Comparison of ENCODE assay signal across 11 mouse cellular contexts in the genomic region with DNA sequence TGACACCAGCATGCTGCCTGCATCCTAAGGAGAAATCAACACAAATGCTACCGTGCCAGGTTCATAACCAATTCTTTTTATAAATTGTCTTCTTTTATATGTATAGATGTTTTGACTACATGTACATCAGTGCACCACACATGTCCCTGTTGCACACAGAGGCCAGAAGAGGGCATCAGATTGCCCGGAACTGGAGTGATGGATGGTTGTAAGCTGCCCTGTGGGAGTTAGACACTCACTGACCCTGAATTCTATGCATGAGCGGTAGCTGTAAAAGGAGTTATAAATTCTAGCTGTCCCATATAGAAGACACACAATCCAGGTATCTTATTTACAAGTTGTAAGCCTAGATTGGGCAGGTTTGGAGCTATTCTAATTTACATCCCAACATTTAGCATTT.
A peak's percentile ranks its signal among the peaks of the same experiment; 100 is the strongest.
DNase-seq lines count a peak whose midpoint lies in the region; TF ChIP-seq lines count a peak whose summit lies in the region.
"Had no signal": no experiment of that assay in that cellular context is flagged by ENCODE, and none has a peak within 500 bp of the region (broad histone marks: within the 10 kb centered on the region; RNA-seq: fewer than 3 reads in every experiment).

No protein-coding gene starts in this region.

- H3K36me3 ChIP-seq in ES-Bruce4 (ENCODE audit: control insufficient read depth, insufficient read depth, low read length, poor library complexity, severe bottlenecking), result peaks cover 9% of the 10 kb centered on the region

- TF ChIP-seq POLR2A in ES-Bruce4 (IDR thresholded peaks at IDR 0.05; ENCODE audit: insufficient read depth, low read length), result no peak

- H3K27me3 ChIP-seq in ES-Bruce4 (ENCODE audit: control insufficient read depth, insufficient read depth, low read length, poor library complexity, severe bottlenecking), result no peaks in the 10 kb centered on the region
- H3K27me3 ChIP-seq: limb, embryonic 12.5 days had no signal

- no peak overlapping the region for H3K9ac ChIP-seq in ES-Bruce4 (ENCODE audit: low read depth, poor library complexity, severe bottlenecking)
- H3K9ac ChIP-seq: limb, embryonic 12.5 days had no signal

- TF ChIP-seq CTCF in layer of hippocampus, adult 2 months (conservative IDR thresholded peaks at IDR 0.05), result peak; percentile 60
- TF ChIP-seq CTCF in ES-Bruce4 (IDR thresholded peaks at IDR 0.05; ENCODE audit: low read depth, low read length), result peak; percentile 18

- H3K4me3 ChIP-seq in layer of hippocampus, adult 2 months, result no peak overlapping the region
- H3K4me3 ChIP-seq in ES-Bruce4 (ENCODE audit: low read depth, low read length), result no peak overlapping the region
- H3K4me3 ChIP-seq: erythroblast, embryonic 14.5 days; limb, embryonic 12.5 days had no signal

- DNase-seq in heart, adult 11 months, result peak; percentile 31
- DNase-seq in heart, adult 8-10 months (ENCODE audit: low spot score), result no peak
- DNase-seq in layer of hippocampus, adult 2 months (ENCODE audit: low spot score in 2 of 2), result no peak
- no peak for DNase-seq in layer of hippocampus, adult 8-10 months (ENCODE audit: low spot score in 2 of 2)
- DNase-seq in brain, adult 2 months (ENCODE audit: low read depth, low spot score), result peak; percentile 17
- DNase-seq in urinary bladder, postnatal 36 days (ENCODE audit: low spot score in 2 of 2), result no peak
- DNase-seq in cerebellum, adult 11 months, result no peak
- DNase-seq: right cerebral cortex, postnatal 25 days had no signal

- H3K27ac ChIP-seq in layer of hippocampus, adult 2 months, result no peak overlapping the region
- H3K27ac ChIP-seq in ES-Bruce4 (ENCODE audit: insufficient read depth, low read length), result no peak overlapping the region
- H3K27ac ChIP-seq: limb, embryonic 12.5 days had no signal

- H3K4me1 ChIP-seq in ES-Bruce4 (ENCODE audit: control insufficient read depth, insufficient read depth, low read length), result peaks cover 6% of the 10 kb centered on the region

- H3K9me3 ChIP-seq in ES-Bruce4 (replicated peaks; ENCODE audit: control insufficient read depth, insufficient read depth, low read length, poor library complexity, severe bottlenecking), result no peaks in the 10 kb centered on the region
- H3K9me3 ChIP-seq: limb, embryonic 12.5 days had no signal

- TF ChIP-seq EP300 in ES-Bruce4 (IDR thresholded peaks at IDR 0.05; ENCODE audit: insufficient read depth, low read depth, low read length), result no peak

Comparison
In these comparisons a context has a peak if more than half of its experiments do, and no peak if none do; other contexts are left out.
1. DNase-seq: peak in heart, adult 11 months (single experiment) and brain, adult 2 months (single experiment); none in heart, adult 8-10 months (single experiment), layer of hippocampus, adult 2 months (0 of 2), layer of hippocampus, adult 8-10 months (0 of 2), urinary bladder, postnatal 36 days (0 of 2) and cerebellum, adult 11 months (single experiment).